Mouse (Mus musculus): Measurements from ENCODE around the gene Tnrc6a. TPM values are rescaled to one million over a fixed set of nuclear protein-coding genes. Genes with fewer than 3 reads are reported as not detected.

Gene Tnrc6a
- polyA plus RNA-seq, 1 experiment from 2014 or later = 11.9 TPM

DNA sequence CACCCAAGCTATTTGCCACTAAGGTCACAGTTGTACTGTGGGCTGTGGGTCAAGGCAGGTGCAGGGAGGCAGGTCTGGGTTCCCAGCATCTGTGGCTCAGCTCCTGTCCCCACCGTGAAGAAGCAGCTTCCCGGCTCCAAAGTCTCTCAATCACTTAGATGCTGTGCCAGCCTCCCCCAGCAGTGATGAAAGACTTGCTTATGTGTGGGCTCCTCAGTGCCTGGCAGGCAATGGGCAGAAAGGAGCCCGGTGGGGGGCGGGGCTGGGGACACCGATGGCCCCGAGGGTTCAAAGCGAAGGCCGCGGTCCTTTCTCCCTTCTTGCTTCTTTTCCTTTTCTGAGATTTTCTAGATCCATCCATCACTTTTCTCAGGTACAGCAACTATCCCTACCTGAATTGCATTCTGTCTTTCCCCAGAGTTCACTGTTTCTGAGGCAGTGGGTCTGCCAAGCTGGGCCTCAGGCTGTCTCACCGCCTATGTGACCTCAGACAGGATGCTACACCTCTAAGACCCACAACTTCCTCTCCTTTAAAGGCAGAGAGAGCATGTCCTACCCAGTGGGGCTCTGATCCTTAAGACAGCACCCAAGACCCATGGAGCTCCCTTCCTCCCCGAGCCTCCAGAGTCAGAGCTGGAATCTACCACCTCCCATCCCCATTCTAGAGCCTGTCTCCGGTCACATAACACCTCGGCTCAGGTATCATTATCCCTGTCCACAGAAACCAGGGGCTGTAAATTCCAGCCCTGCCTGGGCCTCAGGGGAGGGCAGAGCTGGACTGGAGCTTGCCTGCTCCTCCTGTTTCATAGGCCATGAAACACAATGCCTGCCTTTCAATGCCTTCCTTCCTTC, 96.3 kb downstream of the Tnrc6a start:
- 70% methylated on average over 13 of the region's 13 CpGs for WGBS (ENCODE audit: insufficient replicate concordance)
- Histone ChIP-seq H3K36me3 (ENCODE audit: control insufficient read depth, insufficient read depth) (no peaks in the 10 kb centered on the region), H3K4me3 (ENCODE audit: low read depth, low read length) (no peak overlapping the region), H3K4me1 (ENCODE audit: control insufficient read depth, low read depth, low read length) (no peaks in the 10 kb centered on the region), H3K9ac (ENCODE audit: low read depth, low read length) (no peak overlapping the region), H3K4me2 (ENCODE audit: low read depth, low read length) (no peak overlapping the region), H3K9me3 (replicated peaks; ENCODE audit: control insufficient read depth, low read length) (no peaks in the 10 kb centered on the region), H3K27ac (ENCODE audit: low read length) (no peak overlapping the region), H3K27me3 (ENCODE audit: control insufficient read depth, insufficient read depth, low read depth, low read length) (no peaks in the 10 kb centered on the region)
- no peak for ATAC-seq (ENCODE audit: low read depth)

DNA sequence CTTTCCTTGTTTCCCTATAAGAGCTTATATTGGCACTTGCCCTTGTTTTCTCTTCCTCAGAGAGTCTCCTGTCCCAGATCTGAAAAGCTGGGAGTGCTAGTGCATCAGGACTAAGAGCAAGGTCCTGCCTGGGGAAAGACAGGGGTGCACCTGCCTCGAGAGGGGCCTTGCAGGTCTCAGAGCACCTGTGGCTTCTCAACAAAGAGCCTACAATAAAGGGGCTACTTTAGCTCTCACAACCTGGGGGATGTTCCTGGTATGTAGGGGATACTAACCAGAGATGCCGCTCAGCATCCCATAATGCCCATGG, 96.9 kb downstream of the Tnrc6a start:
- Histone ChIP-seq H3K27me3 (ENCODE audit: control insufficient read depth, insufficient read depth, low read depth, low read length) (no peaks in the 10 kb centered on the region), H3K36me3 (ENCODE audit: control insufficient read depth, insufficient read depth) (no peaks in the 10 kb centered on the region), H3K9ac (ENCODE audit: low read depth, low read length) (no peak overlapping the region), H3K9me3 (replicated peaks; ENCODE audit: control insufficient read depth, low read length) (no peaks in the 10 kb centered on the region), H3K4me2 (ENCODE audit: low read depth, low read length) (no peak overlapping the region), H3K4me3 (ENCODE audit: low read depth, low read length) (no peak overlapping the region), H3K4me1 (ENCODE audit: control insufficient read depth, low read depth, low read length) (no peaks in the 10 kb centered on the region), H3K27ac (ENCODE audit: low read length) (no peak overlapping the region)
- ATAC-seq (ENCODE audit: low read depth) = no peak
- WGBS (ENCODE audit: insufficient replicate concordance) = 52% methylated on average over 2 of the region's 2 CpGs

DNA sequence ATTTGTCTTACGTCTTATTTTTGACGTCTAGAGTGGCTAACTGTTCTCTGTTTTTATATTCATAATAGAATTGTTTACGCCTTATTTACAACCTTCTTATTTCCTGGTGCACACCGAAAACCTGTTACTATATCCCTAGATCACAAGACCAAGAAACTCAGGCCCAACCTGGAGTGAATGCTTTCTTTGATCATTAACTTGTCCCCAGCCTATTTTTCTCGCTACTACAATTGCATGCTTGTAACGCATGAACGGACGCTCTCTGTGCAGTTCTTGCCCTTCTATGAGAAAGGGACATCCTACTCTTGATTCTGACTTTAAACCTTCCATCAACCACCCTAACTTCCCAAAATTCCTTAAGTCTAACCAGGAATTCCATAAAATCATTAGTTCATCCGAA, 100.4 kb downstream of the Tnrc6a start:
- H3K27me3 ChIP-seq (ENCODE audit: control insufficient read depth, insufficient read depth, low read depth, low read length) = no peaks in the 10 kb centered on the region
- WGBS (ENCODE audit: insufficient replicate concordance) = 71% methylated on average over 9 of the region's 9 CpGs

GRCm38 (mm10) chr7:123225159-123225558, 101.5 kb downstream of the Tnrc6a start:
- ATAC-seq (ENCODE audit: low read depth) = no peak
- no peaks in the 10 kb centered on the region for H3K36me3 ChIP-seq (ENCODE audit: control insufficient read depth, insufficient read depth)
- WGBS (ENCODE audit: insufficient replicate concordance) = 52% methylated on average over 4 of the region's 4 CpGs

More for the DNA sequence above, 100.4 kb downstream of the Tnrc6a start:
- Histone ChIP-seq H3K36me3 (ENCODE audit: control insufficient read depth, insufficient read depth) (no peaks in the 10 kb centered on the region), H3K4me1 (ENCODE audit: control insufficient read depth, low read depth, low read length) (no peaks in the 10 kb centered on the region), H3K9ac (ENCODE audit: low read depth, low read length) (no peak overlapping the region), H3K27ac (ENCODE audit: low read length) (no peak overlapping the region), H3K4me3 (ENCODE audit: low read depth, low read length) (no peak overlapping the region), H3K4me2 (ENCODE audit: low read depth, low read length) (no peak overlapping the region), H3K9me3 (replicated peaks; ENCODE audit: control insufficient read depth, low read length) (no peaks in the 10 kb centered on the region)
- ATAC-seq (ENCODE audit: low read depth) = no peak

DNA sequence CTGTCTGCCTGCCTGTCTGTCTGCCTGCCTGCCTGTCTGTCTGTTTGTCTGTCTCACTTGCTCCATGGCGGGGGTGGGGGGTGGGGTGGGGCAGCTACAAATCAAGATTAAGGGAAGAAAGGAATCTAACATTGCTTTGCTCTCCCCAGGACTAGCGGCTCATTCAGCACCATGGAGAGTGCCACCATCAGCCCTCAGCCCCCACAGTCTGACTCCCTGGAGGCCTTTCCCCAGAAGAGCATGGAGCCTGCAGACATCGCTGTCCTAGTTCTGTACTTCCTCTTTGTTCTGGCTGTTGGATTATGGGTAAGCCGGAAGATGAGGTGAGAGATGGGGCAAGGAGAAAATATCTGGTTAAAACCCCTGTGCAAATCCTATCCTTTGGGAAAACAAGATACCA, 111.8 kb downstream of the Tnrc6a start:
- Histone ChIP-seq H3K4me2 (ENCODE audit: low read depth, low read length) (no peak overlapping the region), H3K4me3 (ENCODE audit: low read depth, low read length) (no peak overlapping the region), H3K9ac (ENCODE audit: low read depth, low read length) (no peak overlapping the region), H3K9me3 (replicated peaks; ENCODE audit: control insufficient read depth, low read length) (no peaks in the 10 kb centered on the region), H3K4me1 (ENCODE audit: control insufficient read depth, low read depth, low read length) (no peaks in the 10 kb centered on the region), H3K27ac (ENCODE audit: low read length) (no peak overlapping the region), H3K27me3 (ENCODE audit: control insufficient read depth, insufficient read depth, low read depth, low read length) (no peaks in the 10 kb centered on the region), H3K36me3 (ENCODE audit: control insufficient read depth, insufficient read depth) (no peaks in the 10 kb centered on the region)
- no peak for ATAC-seq (ENCODE audit: low read depth)
- 15% methylated on average over 4 of the region's 4 CpGs for WGBS (ENCODE audit: insufficient replicate concordance)

More at GRCm38 (mm10) chr7:123225159-123225558, 101.5 kb downstream of the Tnrc6a start:
- Histone ChIP-seq H3K9me3 (replicated peaks; ENCODE audit: control insufficient read depth, low read length) (no peaks in the 10 kb centered on the region), H3K4me3 (ENCODE audit: low read depth, low read length) (no peak overlapping the region), H3K27ac (ENCODE audit: low read length) (no peak overlapping the region), H3K9ac (ENCODE audit: low read depth, low read length) (no peak overlapping the region), H3K27me3 (ENCODE audit: control insufficient read depth, insufficient read depth, low read depth, low read length) (no peaks in the 10 kb centered on the region), H3K4me1 (ENCODE audit: control insufficient read depth, low read depth, low read length) (no peaks in the 10 kb centered on the region), H3K4me2 (ENCODE audit: low read depth, low read length) (no peak overlapping the region)

DNA sequence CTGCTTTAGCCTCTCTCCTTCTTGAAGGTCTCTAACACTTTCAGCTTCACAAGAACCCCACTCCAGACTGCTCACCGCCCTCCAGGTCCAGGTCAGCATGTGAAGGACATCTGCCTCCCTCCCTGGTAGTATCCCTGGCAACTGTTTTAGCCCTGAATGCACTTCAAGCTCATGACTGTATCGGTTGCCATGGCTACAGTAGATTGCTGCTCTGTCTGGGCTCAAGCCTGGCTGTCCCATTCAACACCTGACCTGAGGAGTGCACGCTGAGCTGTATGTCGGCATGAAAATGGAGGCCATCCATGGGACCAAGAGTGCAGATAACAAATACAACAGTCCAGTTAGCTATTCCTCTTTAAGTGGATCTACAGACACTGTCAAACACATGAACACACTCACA, 114.9 kb downstream of the Tnrc6a start:
- no peak overlapping the region for H3K4me2 ChIP-seq (ENCODE audit: low read depth, low read length)
- 69% methylated on average over 4 of the region's 4 CpGs for WGBS (ENCODE audit: insufficient replicate concordance)
- no peak overlapping the region for H3K27ac ChIP-seq (ENCODE audit: low read length)
- no peaks in the 10 kb centered on the region for H3K36me3 ChIP-seq (ENCODE audit: control insufficient read depth, insufficient read depth)
- ATAC-seq (ENCODE audit: low read depth) = no peak
- H3K27me3 ChIP-seq (ENCODE audit: control insufficient read depth, insufficient read depth, low read depth, low read length) = no peaks in the 10 kb centered on the region
- H3K4me1 ChIP-seq (ENCODE audit: control insufficient read depth, low read depth, low read length) = no peaks in the 10 kb centered on the region
- no peak overlapping the region for H3K9ac ChIP-seq (ENCODE audit: low read depth, low read length)
- H3K4me3 ChIP-seq (ENCODE audit: low read depth, low read length) = no peak overlapping the region
- H3K9me3 ChIP-seq (replicated peaks; ENCODE audit: control insufficient read depth, low read length) = no peaks in the 10 kb centered on the region

DNA sequence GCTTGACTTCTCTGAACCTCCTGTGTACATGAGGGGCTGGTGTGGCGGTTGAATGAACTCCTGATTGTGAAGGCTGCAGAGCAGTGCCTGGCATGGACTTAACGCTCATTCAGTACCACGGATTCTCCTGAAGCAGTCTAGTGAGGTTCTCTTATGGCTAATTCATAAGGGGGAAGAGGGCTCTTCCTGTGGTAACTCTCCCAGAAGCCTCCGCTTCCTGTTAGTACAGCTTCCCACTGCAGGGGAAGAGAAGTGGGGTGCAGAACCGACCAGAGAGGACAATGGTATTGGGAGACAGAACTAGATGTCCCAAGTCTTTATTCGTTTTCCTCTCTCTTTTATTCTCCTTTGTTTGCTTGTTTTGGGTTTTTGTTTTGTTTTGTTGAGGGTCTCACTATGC, 116.4 kb downstream of the Tnrc6a start:
- no peaks in the 10 kb centered on the region for H3K27me3 ChIP-seq (ENCODE audit: control insufficient read depth, insufficient read depth, low read depth, low read length)
- no peaks in the 10 kb centered on the region for H3K4me1 ChIP-seq (ENCODE audit: control insufficient read depth, low read depth, low read length)
- ATAC-seq (ENCODE audit: low read depth) = no peak
- H3K9me3 ChIP-seq (replicated peaks; ENCODE audit: control insufficient read depth, low read length) = no peaks in the 10 kb centered on the region
- no peak overlapping the region for H3K4me3 ChIP-seq (ENCODE audit: low read depth, low read length)
- H3K27ac ChIP-seq (ENCODE audit: low read length) = no peak overlapping the region
- H3K4me2 ChIP-seq (ENCODE audit: low read depth, low read length) = peak overlapping the region; percentile 24; the same call in 1 of the 2 replicates
- no peaks in the 10 kb centered on the region for H3K36me3 ChIP-seq (ENCODE audit: control insufficient read depth, insufficient read depth)
- no peak overlapping the region for H3K9ac ChIP-seq (ENCODE audit: low read depth, low read length)
- WGBS (ENCODE audit: insufficient replicate concordance) = 21% methylated on average over 6 of the region's 6 CpGs

DNA sequence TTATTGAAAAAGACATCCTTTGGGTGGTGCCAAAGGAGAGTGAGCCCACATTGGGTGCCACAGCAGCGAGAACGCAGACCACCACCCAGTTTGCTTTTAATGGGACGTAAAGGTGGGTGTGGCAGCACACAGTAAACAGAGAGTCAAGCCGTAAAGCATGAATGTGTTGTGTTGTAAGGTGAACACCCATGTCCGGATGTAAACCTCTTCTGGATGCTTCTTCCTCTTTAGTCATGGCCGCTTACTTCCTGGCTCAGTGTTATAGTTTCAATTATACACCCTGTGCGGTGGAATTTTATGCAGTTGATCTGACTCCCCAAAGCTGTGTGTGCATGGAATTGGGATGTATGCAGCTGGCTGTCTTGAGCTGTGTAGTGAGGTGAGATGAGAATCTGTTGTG, 118.6 kb downstream of the Tnrc6a start:
- no peak overlapping the region for H3K27ac ChIP-seq (ENCODE audit: low read length)
- H3K4me2 ChIP-seq (ENCODE audit: low read depth, low read length) = no peak overlapping the region
- H3K4me1 ChIP-seq (ENCODE audit: control insufficient read depth, low read depth, low read length) = no peaks in the 10 kb centered on the region; the same call in 1 of the 2 replicates
- no peak overlapping the region for H3K9ac ChIP-seq (ENCODE audit: low read depth, low read length)
- H3K36me3 ChIP-seq (ENCODE audit: control insufficient read depth, insufficient read depth) = no peaks in the 10 kb centered on the region
- no peak for ATAC-seq (ENCODE audit: low read depth)
- WGBS (ENCODE audit: insufficient replicate concordance) = 67% methylated on average over 7 of the region's 7 CpGs
- no peaks in the 10 kb centered on the region for H3K27me3 ChIP-seq (ENCODE audit: control insufficient read depth, insufficient read depth, low read depth, low read length)
- H3K9me3 ChIP-seq (replicated peaks; ENCODE audit: control insufficient read depth, low read length) = no peaks in the 10 kb centered on the region
- no peak overlapping the region for H3K4me3 ChIP-seq (ENCODE audit: low read depth, low read length)

DNA sequence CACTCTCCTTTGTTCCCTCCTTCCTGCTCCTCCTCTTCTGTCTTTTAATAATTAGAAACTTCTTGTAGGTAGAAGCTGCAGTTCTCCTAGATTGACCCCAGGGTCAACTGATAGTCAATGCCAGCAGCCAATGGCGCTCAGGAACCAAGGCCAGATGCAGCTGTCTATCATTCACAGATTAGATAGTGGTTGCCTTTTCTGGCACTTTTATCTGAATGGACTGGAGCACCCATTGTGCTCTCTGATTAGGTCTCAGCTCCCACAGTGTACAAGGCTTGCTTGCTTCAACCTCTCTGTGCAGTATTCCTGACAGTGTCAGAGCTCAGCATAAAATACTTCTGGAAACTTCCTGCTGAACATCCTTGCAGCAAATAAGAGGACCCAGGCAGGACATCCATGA, 121.1 kb downstream of the Tnrc6a start:
- no peaks in the 10 kb centered on the region for H3K27me3 ChIP-seq (ENCODE audit: control insufficient read depth, insufficient read depth, low read depth, low read length)
- peak; percentile 69 for ATAC-seq (ENCODE audit: low read depth)

More for the DNA sequence above, 121.1 kb downstream of the Tnrc6a start:
- Histone ChIP-seq H3K9me3 (replicated peaks; ENCODE audit: control insufficient read depth, low read length) (no peaks in the 10 kb centered on the region), H3K9ac (ENCODE audit: low read depth, low read length) (no peak overlapping the region), H3K4me1 (ENCODE audit: control insufficient read depth, low read depth, low read length) (no peaks in the 10 kb centered on the region; the same call in 1 of the 2 replicates), H3K36me3 (ENCODE audit: control insufficient read depth, insufficient read depth) (no peaks in the 10 kb centered on the region), H3K4me2 (ENCODE audit: low read depth, low read length) (no peak overlapping the region), H3K4me3 (ENCODE audit: low read depth, low read length) (no peak overlapping the region), H3K27ac (ENCODE audit: low read length) (no peak overlapping the region)
- 27% methylated on average over 1 of the region's 1 CpGs for WGBS (ENCODE audit: insufficient replicate concordance)

Data from liver, embryonic 16.5 days (tissue).